Mouse (Mus musculus) hindbrain, embryonic 11.5 days (tissue): Measurements from ENCODE around the gene Fam185a. TPM values are rescaled to one million over a fixed set of nuclear protein-coding genes. Genes with fewer than 3 reads are reported as not detected.
A peak's percentile ranks its signal among the peaks of the same experiment; 100 is the strongest.

Experiments used
- ATAC-seq: fragments of 200-750 bp; cut with Nextera tagmentation; 2 replicates; pipeline ENCODE4 v1.8.0; 2017; ENCODE audit warnings: mild to moderate bottlenecking, moderate TSS enrichment, moderate library complexity; ENCODE audit not compliant: low FRiP score
- DNase-seq: peaks from one replicate; pipeline ENCODE4 v3.0.0-alpha.2; 2015; ENCODE audit warnings: low spot score
- H3K27ac ChIP-seq: fragments of 300-500 bp; sonication (generic); 2 replicates; pipeline ENCODE4 v1.5.1; 2014; ENCODE audit warnings: mild to moderate bottlenecking, low read depth, low read length
- H3K27me3 ChIP-seq: fragments of 300-500 bp; sonication (generic); 2 replicates; pipeline ENCODE4 v1.6.1; 2014; ENCODE audit warnings: mild to moderate bottlenecking, low read length, moderate library complexity, mixed read lengths; ENCODE audit not compliant: control insufficient read depth, insufficient read depth
- H3K36me3 ChIP-seq: fragments of 300-500 bp; sonication (generic); 2 replicates; pipeline ENCODE4 v1.6.1; 2014; ENCODE audit warnings: mild to moderate bottlenecking, low read length, moderate library complexity, mixed read lengths; ENCODE audit not compliant: control insufficient read depth, insufficient read depth
- H3K4me1 ChIP-seq: fragments of 300-500 bp; sonication (generic); replicated peaks from 2 replicates; pipeline ENCODE4 v1.6.1; 2014; ENCODE audit warnings: low read length, mixed read lengths; ENCODE audit not compliant: control insufficient read depth, insufficient read depth
- H3K4me2 ChIP-seq: fragments of 300-500 bp; sonication (generic); replicated peaks from 2 replicates; pipeline ENCODE4 v1.6.1; 2014; ENCODE audit warnings: mild to moderate bottlenecking, low read depth, low read length
- H3K4me3 ChIP-seq: fragments of 300-500 bp; sonication (generic); 2 replicates; pipeline ENCODE4 v1.5.1; 2014; ENCODE audit warnings: low read depth, low read length
- H3K9ac ChIP-seq: fragments of 300-500 bp; sonication (generic); 2 replicates; pipeline ENCODE4 v1.6.1; 2014; ENCODE audit warnings: low read depth, low read length
- H3K9me3 ChIP-seq: fragments of 300-500 bp; sonication (generic); 2 replicates; pipeline ENCODE4 v1.6.1; 2016; ENCODE audit warnings: low read length; ENCODE audit not compliant: control insufficient read depth
- WGBS: fragments of 180-500 bp; shearing (Covaris S2); extraction: QIAGEN DNeasy Blood & Tissue Kit; methylation state at CpG from one replicate; pipeline ENCODE4 v1.1.7; 2014; 5-methylcytosine and 5-hydroxymethylcytosine counted together
- polyA plus RNA-seq: library from polyadenylated mRNA; unstranded; fragments of >200 nt; fragmentation: Nextera tagmentation; extraction: Ambion mirVana; gene quantifications from 2 replicates; pipeline ENCODE4 v1.2.1, GENCODE M21; 2014

Fam185a gene
- polyA plus RNA-seq, result 4.7 and 5.7 TPM in 2 replicates

GRCm38 (mm10) chr5:21424614-21425602 lies at the start of gene Fam185a, which contains the start of gene Ccdc146:
Gene Fam185a (plus strand): TSS chr5:21424958.
Gene Ccdc146 (minus strand): TSS chr5:21424677.
- H3K36me3 ChIP-seq, result no peaks in the 10 kb centered on the region
- no peak within 1 kb of the TSS for H3K27ac ChIP-seq

GRCm38 (mm10) chr5:21376935-21377334 lies 47.8 kb upstream of the Fam185a start:
- no peak for DNase-seq
- no peaks in the 10 kb centered on the region for H3K9me3 ChIP-seq
- no peak overlapping the region for H3K9ac ChIP-seq
- WGBS, result 77% methylated on average over 4 of the region's 4 CpGs
- no peaks in the 10 kb centered on the region for H3K36me3 ChIP-seq
- no peak overlapping the region for H3K27ac ChIP-seq
- H3K4me3 ChIP-seq, result no peak overlapping the region
- H3K27me3 ChIP-seq, result no peaks in the 10 kb centered on the region
- ATAC-seq, result no peak
- peaks cover 4% of the 10 kb centered on the region; the same call in 1 of the 2 replicates for H3K4me1 ChIP-seq
- H3K4me2 ChIP-seq, result no peak overlapping the region

More at GRCm38 (mm10) chr5:21424614-21425602, at the start of gene Fam185a, which contains the start of gene Ccdc146:
- Histone ChIP-seq H3K27me3 (no peaks in the 10 kb centered on the region), H3K9ac (peak within 1 kb of the TSS; percentile 61), H3K4me3 (peak within 1 kb of the TSS; percentile 81), H3K4me1 (no peaks in the 10 kb centered on the region), H3K9me3 (no peaks in the 10 kb centered on the region), H3K4me2 (peak within 1 kb of the TSS; percentile 90)
- DNase-seq (peak; percentile 93), ATAC-seq (peak; percentile 100)
- under 1% methylated on average over 68 of the region's 68 CpGs for WGBS

- H3K9me3 ChIP-seq, result no peaks in the 10 kb centered on the region
- no peaks in the 10 kb centered on the region for H3K36me3 ChIP-seq
- no peak overlapping the region for H3K27ac ChIP-seq
- no peaks in the 10 kb centered on the region for H3K4me1 ChIP-seq
- no peak overlapping the region for H3K9ac ChIP-seq
- H3K4me2 ChIP-seq, result no peak overlapping the region
- 80% methylated on average over 2 of the region's 2 CpGs for WGBS
- H3K4me3 ChIP-seq, result no peak overlapping the region
- H3K27me3 ChIP-seq, result no peaks in the 10 kb centered on the region
- DNase-seq (no peak), ATAC-seq (no peak)
Observed at GRCm38 (mm10) chr5:21378397-21378796, 46.4 kb upstream of the Fam185a start.

- DNase-seq, result no peak
- H3K27me3 ChIP-seq, result no peaks in the 10 kb centered on the region
- H3K36me3 ChIP-seq, result no peaks in the 10 kb centered on the region
- H3K4me2 ChIP-seq, result no peak overlapping the region
- 71% methylated on average over 6 of the region's 6 CpGs for WGBS
- H3K9me3 ChIP-seq, result no peaks in the 10 kb centered on the region
- H3K27ac ChIP-seq, result no peak overlapping the region
- ATAC-seq, result no peak
- no peaks in the 10 kb centered on the region for H3K4me1 ChIP-seq
- no peak overlapping the region for H3K9ac ChIP-seq
- H3K4me3 ChIP-seq, result no peak overlapping the region
Observed at GRCm38 (mm10) chr5:21381986-21382385, 42.8 kb upstream of the Fam185a start.

GRCm38 (mm10) chr5:21382678-21383077 lies 42.1 kb upstream of the Fam185a start:
- Histone ChIP-seq H3K27ac (no peak overlapping the region), H3K9ac (no peak overlapping the region), H3K27me3 (no peaks in the 10 kb centered on the region), H3K9me3 (no peaks in the 10 kb centered on the region), H3K36me3 (no peaks in the 10 kb centered on the region), H3K4me1 (no peaks in the 10 kb centered on the region), H3K4me3 (no peak overlapping the region), H3K4me2 (no peak overlapping the region)
- ATAC-seq, result no peak
- WGBS, result 65% methylated on average over 6 of the region's 6 CpGs
- no peak for DNase-seq

- no peak overlapping the region for H3K9ac ChIP-seq
- 46% methylated on average over 14 of the region's 14 CpGs for WGBS
- H3K4me1 ChIP-seq, result no peaks in the 10 kb centered on the region
- H3K27me3 ChIP-seq, result no peaks in the 10 kb centered on the region
- no peak overlapping the region for H3K4me2 ChIP-seq
- no peak overlapping the region for H3K4me3 ChIP-seq
- DNase-seq, result no peak
- H3K36me3 ChIP-seq, result no peaks in the 10 kb centered on the region
- H3K9me3 ChIP-seq, result no peaks in the 10 kb centered on the region
- ATAC-seq, result no peak
- no peak overlapping the region for H3K27ac ChIP-seq
Observed at GRCm38 (mm10) chr5:21383392-21384251, 41.1 kb upstream of the Fam185a start.

GRCm38 (mm10) chr5:21384252-21384960 lies 40.4 kb upstream of the Fam185a start:
- 87% methylated on average over 13 of the region's 13 CpGs for WGBS
- Histone ChIP-seq H3K36me3 (no peaks in the 10 kb centered on the region), H3K4me3 (no peak overlapping the region), H3K9ac (no peak overlapping the region), H3K27me3 (no peaks in the 10 kb centered on the region), H3K4me2 (no peak overlapping the region), H3K27ac (no peak overlapping the region), H3K9me3 (no peaks in the 10 kb centered on the region), H3K4me1 (no peaks in the 10 kb centered on the region)
- no peak for DNase-seq
- ATAC-seq, result no peak

GRCm38 (mm10) chr5:21384976-21385375 lies 39.8 kb upstream of the Fam185a start:
- no peak for DNase-seq
- Histone ChIP-seq H3K27me3 (no peaks in the 10 kb centered on the region), H3K27ac (no peak overlapping the region), H3K9ac (no peak overlapping the region), H3K9me3 (no peaks in the 10 kb centered on the region), H3K36me3 (no peaks in the 10 kb centered on the region), H3K4me2 (no peak overlapping the region), H3K4me1 (no peaks in the 10 kb centered on the region), H3K4me3 (no peak overlapping the region)
- no peak for ATAC-seq
- 93% methylated on average over 9 of the region's 9 CpGs for WGBS
